Comparison of ENCODE assay signal across 7 mouse cellular contexts in genomic region chr10:44427891-44428361, GRCm38 (mm10).
A peak's percentile ranks its signal among the peaks of the same experiment; 100 is the strongest.
DNase-seq lines count a peak whose midpoint lies in the region; ATAC-seq and TF ChIP-seq lines count a peak whose summit lies in the region.

No protein-coding gene starts in this region.

- in situ Hi-C loops in ES-E14 (cut with MboI; ENCODE audit: low sequenced_read_pairs in 2 of 2, unreplicated experiment in 2 of 2): no loop called here

- no peak overlapping the region for H3K4me2 ChIP-seq in hindbrain, embryonic 14.5 days (replicated peaks)
- H3K4me2 ChIP-seq in lung, embryonic 15.5 days: no peak overlapping the region

- 22% methylated on average over 12 of the region's 12 CpGs for WGBS in hindbrain, embryonic 14.5 days
- 54% methylated on average over 12 of the region's 12 CpGs for WGBS in lung, embryonic 15.5 days
- 91% methylated on average over 12 of the region's 12 CpGs for WGBS in thymus, adult 2 months

- H3K27ac ChIP-seq in ES-E14 (ENCODE audit: insufficient read depth, low read depth, low read length, poor library complexity, severe bottlenecking): no peak overlapping the region
- no peak overlapping the region for H3K27ac ChIP-seq in hindbrain, embryonic 14.5 days
- no peak overlapping the region for H3K27ac ChIP-seq in lung, embryonic 15.5 days
- no peak overlapping the region for H3K27ac ChIP-seq in thymus, adult 2 months (ENCODE audit: control insufficient read depth, insufficient read depth, low read length)

- no peak overlapping the region for H3K4me3 ChIP-seq in ES-E14 (ENCODE audit: insufficient read depth in 1 of 2, low read depth in 1 of 2, low read length in 2 of 2, poor library complexity in 1 of 2, severe bottlenecking in 1 of 2)
- no peak overlapping the region for H3K4me3 ChIP-seq in hindbrain, embryonic 14.5 days (replicated peaks; ENCODE audit: low read length)
- H3K4me3 ChIP-seq in lung, embryonic 15.5 days: no peak overlapping the region
- no peak overlapping the region for H3K4me3 ChIP-seq in thymus, adult 2 months (ENCODE audit: control insufficient read depth, insufficient read depth, low read length)

- ATAC-seq in hindbrain, embryonic 14.5 days (ENCODE audit: low FRiP score): peak; percentile 43; the same call in 1 of the 2 replicates
- ATAC-seq in lung, embryonic 15.5 days (ENCODE audit: borderline replicate concordance, extremely low read depth, low FRiP score, low TSS enrichment): peak; percentile 69

- TF ChIP-seq CTCF in thymus, adult 2 months (IDR thresholded peaks at IDR 0.05; ENCODE audit: borderline replicate concordance, control insufficient read depth, extremely low read depth, insufficient read depth, low read length, poor library complexity): no peak

- no peak for TF ChIP-seq POLR2A in thymus, adult 2 months (IDR thresholded peaks at IDR 0.05; ENCODE audit: control insufficient read depth, extremely low read depth, insufficient read depth, low read length, poor library complexity)

- 0 out of 2 replicates have a peak, but pooled peaks cover 4% of the 10 kb centered on the region for H3K27me3 ChIP-seq in hindbrain, embryonic 14.5 days (ENCODE audit: control insufficient read depth, insufficient read depth, low read length)
- no peaks in the 10 kb centered on the region for H3K27me3 ChIP-seq in lung, embryonic 15.5 days
- H3K27me3 ChIP-seq in thymus, adult 2 months (ENCODE audit: control insufficient read depth, insufficient read depth, low read length): no peaks in the 10 kb centered on the region

- no peak overlapping the region for H3K9ac ChIP-seq in ES-E14 (ENCODE audit: insufficient read depth, low read depth, low read length, poor library complexity, severe bottlenecking)
- H3K9ac ChIP-seq in hindbrain, embryonic 14.5 days: no peak overlapping the region
- no peak overlapping the region for H3K9ac ChIP-seq in lung, embryonic 15.5 days

- peaks cover 5 to 31% of the 10 kb centered on the region in 2 experiments for H3K4me1 ChIP-seq in ES-E14 (ENCODE audit: control insufficient read depth in 2 of 2, insufficient read depth in 2 of 2, low read length in 2 of 2, poor library complexity in 1 of 2)
- H3K4me1 ChIP-seq in hindbrain, embryonic 14.5 days (replicated peaks; ENCODE audit: control insufficient read depth, insufficient read depth, low read length): no peaks in the 10 kb centered on the region
- peaks cover 10% of the 10 kb centered on the region; the same call in 1 of the 2 replicates for H3K4me1 ChIP-seq in lung, embryonic 15.5 days
- H3K4me1 ChIP-seq in thymus, adult 2 months (replicated peaks; ENCODE audit: control insufficient read depth, insufficient read depth, low read length): peaks cover 9% of the 10 kb centered on the region

- H3K9me3 ChIP-seq in ES-E14 (ENCODE audit: control insufficient read depth, insufficient read depth, low read depth, low read length): no peaks in the 10 kb centered on the region
- no peaks in the 10 kb centered on the region for H3K9me3 ChIP-seq in hindbrain, embryonic 14.5 days (ENCODE audit: control insufficient read depth, low read length)
- no peaks in the 10 kb centered on the region for H3K9me3 ChIP-seq in lung, embryonic 15.5 days

- DNase-seq in ES-E14 (ENCODE audit: low read depth, low spot score): peak; percentile 59
- peak; percentile 65 for DNase-seq in adrenal gland, postnatal 10 days
- peak; percentile 33 for DNase-seq in hindbrain, embryonic 14.5 days (ENCODE audit: low spot score)
- DNase-seq in urinary bladder, postnatal 25 days (ENCODE audit: low spot score): peak; percentile 54
- no peak for DNase-seq in MN1 (ENCODE audit: low spot score)
- no peak for DNase-seq in thymus, adult 2 months

- H3K36me3 ChIP-seq in ES-E14 (ENCODE audit: control insufficient read depth, insufficient read depth, low read length, poor library complexity, severe bottlenecking): no peaks in the 10 kb centered on the region
- no peaks in the 10 kb centered on the region for H3K36me3 ChIP-seq in hindbrain, embryonic 14.5 days (replicated peaks; ENCODE audit: control insufficient read depth, insufficient read depth)
- H3K36me3 ChIP-seq in lung, embryonic 15.5 days: no peaks in the 10 kb centered on the region
- H3K36me3 ChIP-seq in thymus, adult 2 months (ENCODE audit: control insufficient read depth, insufficient read depth, low read length): no peaks in the 10 kb centered on the region

TF ChIP-seq in ES-E14, 5 proteins besides CTCF, POLR2A, EP300 and RAD21:
- TF ChIP-seq CHD2 (IDR thresholded peaks at IDR 0.05; ENCODE audit: low read depth, low read length) (no peak), ZC3H11A (IDR thresholded peaks at IDR 0.05; ENCODE audit: borderline replicate concordance, low read depth, low read length) (no peak), MAFK (IDR thresholded peaks at IDR 0.05; ENCODE audit: insufficient read depth, low read depth, low read length) (no peak), ZNF384 (IDR thresholded peaks at IDR 0.05; ENCODE audit: low read depth, low read length) (no peak), HCFC1 (IDR thresholded peaks at IDR 0.05; ENCODE audit: borderline replicate concordance, insufficient read depth, low read length) (no peak)

Comparison
In these comparisons a context has a peak if more than half of its experiments do, and no peak if none do; other contexts are left out.
1. DNase-seq: peak in ES-E14 (single experiment), adrenal gland, postnatal 10 days (single experiment), hindbrain, embryonic 14.5 days (single experiment) and urinary bladder, postnatal 25 days (single experiment); none in MN1 (single experiment) and thymus, adult 2 months (single experiment).